Mouse (Mus musculus) gastrocnemius, postnatal 10 days (tissue): ENCODE data around the gene Olfr1359. TPM values are rescaled to one million over a fixed set of nuclear protein-coding genes. Genes with fewer than 3 reads are reported as not detected.
A peak's percentile ranks its signal among the peaks of the same experiment; 100 is the strongest.
"Not testable (repeated sequence)": the region's sequence is repeated elsewhere in the genome, so short reads cannot be mapped to it uniquely, and the experiment has no call there.

Experiments used
- DNase-seq: peaks from one replicate; pipeline ENCODE4 v3.0.0; 2021; ENCODE audit warnings: mixed read lengths
- total RNA-seq, 2 experiments: library from RNA; stranded (reverse); gene quantifications; 2 replicates each; pipeline ENCODE4 v1.2.3; 2021

Olfr1359 gene
- total RNA-seq, 2 experiments from 2014 or later, result not detected

GRCm38 (mm10) chr13:21722993-21723836, 25.3 kb downstream of the Olfr1359 start:
- no peak for DNase-seq

DNA sequence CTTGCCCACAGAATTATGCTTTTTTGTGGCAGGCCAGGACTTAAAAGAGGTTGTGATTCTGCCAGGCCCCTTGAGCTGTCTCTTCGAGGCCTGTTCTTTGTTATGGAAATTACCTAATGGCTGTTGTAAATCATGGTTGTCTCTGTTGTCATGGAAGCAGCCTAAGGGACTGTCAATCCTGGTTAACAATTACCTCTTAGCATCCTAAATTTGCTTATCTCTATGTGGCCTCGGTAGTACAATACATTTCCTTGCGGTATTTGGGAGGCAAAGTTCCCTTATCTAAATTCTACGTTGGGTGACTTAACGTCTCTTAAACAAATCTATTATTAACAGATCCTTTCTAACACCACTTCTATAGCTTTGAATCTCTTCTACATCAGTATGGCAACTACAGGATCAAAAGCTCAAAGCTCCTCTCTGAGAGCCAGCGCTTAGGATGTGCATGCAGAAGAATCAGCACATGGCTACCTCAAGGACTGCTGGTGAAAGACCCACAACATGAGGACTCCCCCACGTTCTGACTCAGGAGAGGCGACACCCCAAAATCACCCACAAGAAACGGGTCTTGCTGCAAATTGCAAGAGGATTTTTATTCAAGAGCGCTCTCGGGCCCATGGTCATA, 30.1 kb downstream of the Olfr1359 start:
- DNase-seq, result no peak

DNA sequence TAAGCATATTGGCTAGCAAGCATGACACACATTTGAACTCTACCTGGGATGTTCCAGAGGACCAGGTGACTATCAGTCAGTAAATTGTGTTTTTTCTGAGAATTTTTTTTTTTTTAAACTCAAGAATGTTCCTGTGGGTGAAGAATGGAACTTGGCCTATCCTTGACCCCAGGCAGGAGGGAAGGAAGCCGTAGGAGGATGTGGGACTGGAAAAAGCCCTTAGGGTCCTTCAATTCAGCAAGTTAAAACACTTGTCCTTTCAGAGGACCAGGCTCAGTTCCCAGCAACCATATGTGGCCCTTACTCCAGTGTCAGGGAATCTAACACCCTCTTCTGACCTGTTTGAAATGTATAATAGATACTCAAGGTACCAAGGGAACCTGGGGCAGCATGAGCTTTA, 31.6 kb downstream of the Olfr1359 start:
- no peak for DNase-seq

DNA sequence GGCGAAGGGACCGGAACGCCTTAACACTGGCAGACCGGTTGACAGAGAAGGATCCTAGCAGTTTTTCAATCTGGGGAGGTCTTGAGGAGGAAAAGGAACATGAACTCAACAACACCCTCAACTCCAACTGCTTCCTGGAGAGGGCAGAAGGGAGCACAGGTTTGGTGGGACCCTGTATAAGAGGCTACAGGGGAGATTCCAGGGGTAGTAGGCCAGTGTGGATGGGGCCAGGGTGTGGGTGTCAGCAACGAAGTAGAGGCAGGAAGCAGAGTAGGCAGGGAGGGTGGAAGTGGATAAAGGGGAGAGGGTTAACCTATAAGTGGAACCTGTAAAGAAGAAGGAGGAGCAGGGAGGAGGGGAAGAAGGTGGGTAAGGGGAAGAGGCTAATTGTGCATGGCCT, 35.6 kb downstream of the Olfr1359 start:
- DNase-seq, result no peak

- peak; percentile 54 for DNase-seq
Measured at GRCm38 (mm10) chr13:21734010-21734905, 36.3 kb downstream of the Olfr1359 start.

DNA sequence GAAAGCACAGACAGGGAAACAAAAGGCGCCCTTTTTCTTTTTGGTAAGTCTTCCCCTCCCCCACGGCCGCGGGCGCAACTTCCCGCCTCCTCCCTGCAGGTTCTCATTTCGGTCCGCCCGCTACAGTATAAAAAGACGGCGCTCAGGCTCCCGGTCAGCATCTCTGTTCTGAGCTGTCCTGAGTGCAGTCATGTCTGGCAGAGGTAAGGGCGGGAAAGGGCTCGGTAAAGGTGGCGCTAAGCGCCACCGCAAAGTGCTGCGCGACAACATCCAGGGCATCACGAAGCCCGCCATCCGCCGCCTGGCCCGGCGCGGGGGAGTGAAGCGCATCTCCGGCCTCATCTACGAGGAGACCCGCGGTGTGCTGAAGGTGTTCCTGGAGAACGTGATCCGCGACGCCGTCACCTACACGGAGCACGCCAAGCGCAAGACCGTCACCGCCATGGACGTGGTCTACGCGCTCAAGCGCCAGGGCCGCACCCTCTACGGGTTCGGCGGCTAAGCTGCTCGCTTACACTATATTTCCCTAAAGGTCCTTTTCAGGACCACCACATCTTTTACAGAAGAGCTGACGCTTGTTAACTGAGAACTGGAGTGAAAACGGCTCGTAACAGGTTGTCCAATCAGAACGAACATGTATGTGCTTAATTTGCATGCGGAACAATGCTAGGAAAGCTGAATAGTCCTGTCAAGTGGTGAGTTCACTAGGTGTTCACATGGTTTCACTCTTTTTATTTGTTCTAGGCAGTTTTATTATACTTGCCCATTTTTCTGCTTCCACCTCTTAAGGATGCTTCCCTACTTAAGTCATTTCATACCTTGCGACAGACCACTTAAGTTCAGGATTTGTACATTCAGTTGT, 37.2 kb downstream of the Olfr1359 start, which contains the start of gene Hist1h4j:
Gene Hist1h4j (plus strand): TSS at position 159 of the 862 bp plus-strand sequence.
- DNase-seq, result peak; percentile 60

GRCm38 (mm10) chr13:21745006-21745405, 47.1 kb downstream of the Olfr1359 start:
- DNase-seq, result no peak

DNA sequence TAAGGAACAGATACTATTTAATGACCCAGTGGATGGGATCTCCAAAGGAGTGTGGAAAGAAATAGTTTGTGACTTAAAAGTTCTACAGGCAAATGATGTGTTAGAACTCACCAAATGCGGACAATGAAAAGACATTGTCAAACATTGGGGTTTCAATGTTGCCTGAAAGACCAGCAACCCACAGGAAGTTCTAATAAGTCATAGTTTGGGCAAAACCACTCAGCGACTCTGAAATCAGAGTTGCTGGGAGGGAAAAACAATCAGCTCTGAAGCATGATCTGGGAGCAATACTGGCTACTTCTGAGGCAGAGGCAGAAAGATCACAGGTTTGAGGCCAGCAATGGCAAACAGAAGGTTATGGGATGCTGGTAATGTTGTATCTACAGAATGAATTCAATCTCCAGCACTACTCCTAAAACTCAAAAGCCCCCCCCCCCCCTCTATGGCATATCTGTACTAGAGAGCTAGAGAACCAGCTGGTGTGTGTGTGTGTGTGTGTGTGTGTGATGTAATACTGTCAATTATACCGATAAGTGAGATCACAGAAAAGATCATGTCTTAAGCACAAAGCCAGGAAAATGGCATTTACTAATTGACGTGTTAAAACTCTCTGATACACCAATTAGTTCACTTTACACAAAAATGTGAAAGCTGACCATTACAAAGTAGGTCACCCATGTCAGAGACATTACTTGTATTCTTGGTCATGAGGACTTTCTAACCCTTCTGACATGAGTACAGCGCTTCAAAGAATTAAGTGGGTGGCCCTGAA, 51.7 kb downstream of the Olfr1359 start:
- no peak for DNase-seq

DNA sequence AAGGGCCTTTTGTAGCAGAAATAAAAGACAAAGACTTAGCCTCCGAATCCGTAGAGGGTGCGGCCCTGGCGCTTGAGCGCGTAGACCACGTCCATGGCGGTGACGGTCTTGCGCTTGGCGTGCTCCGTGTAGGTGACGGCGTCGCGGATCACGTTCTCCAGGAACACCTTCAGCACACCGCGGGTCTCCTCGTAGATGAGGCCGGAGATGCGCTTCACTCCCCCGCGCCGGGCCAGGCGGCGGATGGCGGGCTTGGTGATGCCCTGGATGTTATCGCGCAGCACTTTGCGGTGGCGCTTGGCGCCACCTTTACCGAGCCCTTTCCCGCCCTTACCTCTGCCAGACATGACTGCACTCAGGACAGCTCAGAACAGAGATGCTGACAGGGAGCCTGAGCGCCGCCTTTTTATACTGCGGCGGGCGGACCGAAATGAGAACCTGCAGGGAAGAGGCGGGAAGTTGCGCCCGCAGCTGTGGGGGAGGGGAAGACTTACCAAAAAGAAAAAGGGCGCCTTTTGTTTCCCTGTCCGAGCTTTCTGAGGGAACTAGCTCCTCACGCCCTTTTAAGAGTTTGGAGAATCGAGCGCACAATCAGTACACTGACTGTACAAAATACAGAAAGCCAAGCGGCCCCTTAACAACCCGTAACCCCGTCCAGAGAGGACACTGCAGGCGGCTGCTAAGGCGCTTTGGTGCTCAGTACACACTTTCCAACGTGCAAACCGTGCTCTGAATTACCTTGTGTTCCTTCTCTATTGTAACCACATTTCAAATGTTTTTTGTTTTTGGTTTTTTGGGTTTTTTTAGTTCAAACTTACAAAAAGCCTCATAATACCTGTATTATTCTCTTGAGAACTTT, 52.5 kb downstream of the Olfr1359 start, which contains the start of gene Hist1h4k:
Gene Hist1h4k (minus strand): TSS at position 347 of the 859 bp plus-strand sequence.
- DNase-seq, result peak; percentile 79

GRCm38 (mm10) chr13:21751417-21751816, 53.5 kb downstream of the Olfr1359 start:
- no peak for DNase-seq

- DNase-seq, result no peak
Measured at GRCm38 (mm10) chr13:21751827-21752226, 53.9 kb downstream of the Olfr1359 start.

- no peak for DNase-seq
Measured at GRCm38 (mm10) chr13:21752356-21752755, 54.4 kb downstream of the Olfr1359 start.

GRCm38 (mm10) chr13:21753051-21753523, 55.2 kb downstream of the Olfr1359 start:
- no peak for DNase-seq

GRCm38 (mm10) chr13:21753524-21754285, 55.8 kb downstream of the Olfr1359 start, which contains the start of the genes Hist1h2ak and Hist1h2bn:
Gene Hist1h2ak, minus strand, starts transcription at chr13:21753827.
Gene Hist1h2bn, plus strand, starts transcription at chr13:21754123.
- DNase-seq, result peak; percentile 19

DNA sequence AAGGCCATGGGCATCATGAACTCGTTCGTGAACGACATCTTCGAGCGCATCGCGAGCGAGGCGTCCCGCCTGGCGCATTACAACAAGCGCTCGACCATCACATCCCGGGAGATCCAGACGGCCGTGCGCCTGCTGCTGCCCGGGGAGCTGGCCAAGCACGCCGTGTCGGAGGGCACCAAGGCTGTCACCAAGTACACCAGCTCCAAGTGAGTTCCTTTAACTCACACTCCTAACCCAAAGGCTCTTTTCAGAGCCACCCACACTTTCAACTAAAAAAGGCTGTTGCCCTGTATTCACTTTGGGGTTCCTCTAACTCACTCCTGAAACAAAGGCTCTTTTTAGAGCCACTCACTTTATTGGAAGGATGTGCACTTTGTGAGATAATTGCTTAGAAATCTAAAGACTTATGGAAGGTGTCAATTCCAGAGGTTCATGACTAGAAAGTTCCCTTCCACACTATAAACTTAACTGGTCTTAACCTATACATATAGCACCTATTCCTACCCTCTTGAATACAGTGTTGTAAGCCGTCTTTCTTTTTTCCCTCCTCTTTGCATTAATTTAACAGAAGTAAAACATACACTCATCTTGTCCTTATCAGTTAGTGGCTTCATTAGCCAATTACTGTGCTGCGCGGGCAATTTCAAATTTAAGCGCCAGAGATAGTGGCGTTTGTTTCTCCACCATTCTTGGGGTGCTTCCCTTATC, 56.5 kb downstream of the Olfr1359 start:
- not testable (repeated sequence) for DNase-seq

- no peak for DNase-seq
Measured at GRCm38 (mm10) chr13:21755707-21756106, 57.8 kb downstream of the Olfr1359 start.
